Mouse (Mus musculus): ENCODE results near the gene Serinc4. TPM values are rescaled to one million over a fixed set of nuclear protein-coding genes. Genes with fewer than 3 reads are reported as not detected.

The Serinc4 gene
- polyA plus RNA-seq, 1 experiment from 2014 or later, result 0.05 TPM

GRCm38 (mm10) chr2:121449545-121450011 is 7.0 kb downstream of the Serinc4 start:
- peak overlapping the region; percentile 100 for H3K4me3 ChIP-seq (ENCODE audit: low read depth, low read length)
- no peaks in the 10 kb centered on the region for H3K9me3 ChIP-seq (ENCODE audit: control insufficient read depth)
- peak; percentile 7 for ATAC-seq
- H3K36me3 ChIP-seq (ENCODE audit: control insufficient read depth, insufficient read depth), result peaks cover 23% of the 10 kb centered on the region
- under 1% methylated on average over 54 of the region's 54 CpGs for WGBS
- no peak for TF ChIP-seq CTCF (IDR thresholded peaks at IDR 0.05; ENCODE audit: low read depth)
- H3K4me2 ChIP-seq (replicated peaks; ENCODE audit: low read depth), result peak overlapping the region; percentile 79
- H3K4me1 ChIP-seq (replicated peaks; ENCODE audit: control insufficient read depth, insufficient read depth, low read length), result no peaks in the 10 kb centered on the region
- peak overlapping the region; percentile 99 for H3K27ac ChIP-seq (ENCODE audit: low read depth, low read length)
- H3K27me3 ChIP-seq (replicated peaks; ENCODE audit: control insufficient read depth, insufficient read depth, low read length), result no peaks in the 10 kb centered on the region
- peak overlapping the region; percentile 100 for H3K9ac ChIP-seq (ENCODE audit: low read depth, low read length)

DNA sequence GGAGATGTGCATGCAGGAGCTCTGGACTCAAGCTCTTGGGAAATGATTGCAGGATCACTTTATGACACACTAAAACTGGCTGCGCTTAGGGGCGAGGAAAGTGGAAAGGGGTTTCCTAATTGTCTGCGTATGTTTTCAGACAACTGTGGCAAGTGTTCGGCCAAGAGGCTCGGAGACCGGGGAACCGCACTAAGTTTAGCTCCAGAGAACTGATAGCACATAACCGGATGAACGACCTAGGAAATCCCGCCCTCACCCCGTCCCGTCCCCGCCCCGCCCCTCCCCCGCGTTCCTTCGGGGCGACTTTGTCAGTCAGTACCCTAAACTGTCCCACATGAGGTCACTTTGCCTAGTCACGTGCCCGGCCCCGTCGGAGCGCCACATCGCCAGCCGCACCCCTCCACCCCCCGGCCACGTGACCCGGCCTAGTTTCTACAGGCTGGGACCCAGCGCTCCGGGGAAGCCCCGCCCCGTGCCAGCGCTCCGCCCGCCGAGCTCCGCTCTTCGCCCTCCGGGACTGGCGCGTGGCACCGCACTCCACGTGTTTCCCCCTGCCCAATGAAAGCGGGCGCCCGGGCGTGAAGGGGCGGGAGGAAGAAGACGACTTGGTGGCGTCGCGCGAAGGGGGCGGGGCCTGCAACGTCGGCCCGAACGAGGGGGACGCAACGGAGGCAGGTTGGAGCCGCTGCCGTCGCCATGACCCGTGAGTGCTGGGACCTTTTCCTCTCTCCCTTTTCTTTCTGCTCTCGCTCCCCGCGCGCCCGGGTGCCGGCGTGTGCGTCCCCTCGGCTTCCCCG is 7.6 kb downstream of the Serinc4 start, which contains the start of gene Serf2:
Gene Serf2, plus strand, starts transcription at position 457 of the 797 bp plus-strand sequence.
- H3K27me3 ChIP-seq (replicated peaks; ENCODE audit: control insufficient read depth, insufficient read depth, low read length), result no peaks in the 10 kb centered on the region
- H3K9me3 ChIP-seq (ENCODE audit: control insufficient read depth), result no peaks in the 10 kb centered on the region
- H3K4me3 ChIP-seq (ENCODE audit: low read depth, low read length), result peak within 1 kb of the TSS; percentile 100
- peak within 1 kb of the TSS; percentile 100 for H3K9ac ChIP-seq (ENCODE audit: low read depth, low read length)
- no peaks in the 10 kb centered on the region for H3K4me1 ChIP-seq (replicated peaks; ENCODE audit: control insufficient read depth, insufficient read depth, low read length)
- peak; percentile 98 for ATAC-seq
- WGBS, result under 1% methylated on average over 65 of the region's 74 CpGs
- peak within 1 kb of the TSS; percentile 99 for H3K27ac ChIP-seq (ENCODE audit: low read depth, low read length)
- peaks cover 22% of the 10 kb centered on the region for H3K36me3 ChIP-seq (ENCODE audit: control insufficient read depth, insufficient read depth)
- H3K4me2 ChIP-seq (replicated peaks; ENCODE audit: low read depth), result peak within 1 kb of the TSS; percentile 79
- no peak for TF ChIP-seq CTCF (IDR thresholded peaks at IDR 0.05; ENCODE audit: low read depth)

- Histone ChIP-seq H3K27me3 (replicated peaks; ENCODE audit: control insufficient read depth, insufficient read depth, low read length) (no peaks in the 10 kb centered on the region), H3K36me3 (ENCODE audit: control insufficient read depth, insufficient read depth) (peaks cover 14% of the 10 kb centered on the region), H3K4me3 (ENCODE audit: low read depth, low read length) (peak overlapping the region; percentile 100), H3K9me3 (ENCODE audit: control insufficient read depth) (no peaks in the 10 kb centered on the region), H3K9ac (ENCODE audit: low read depth, low read length) (peak overlapping the region; percentile 57; the same call in 1 of the 2 replicates), H3K27ac (ENCODE audit: low read depth, low read length) (peak overlapping the region; percentile 91), H3K4me1 (replicated peaks; ENCODE audit: control insufficient read depth, insufficient read depth, low read length) (no peaks in the 10 kb centered on the region), H3K4me2 (replicated peaks; ENCODE audit: low read depth) (peak overlapping the region; percentile 79)
- ATAC-seq, result no peak
- WGBS, result 13% methylated on average over 9 of the region's 9 CpGs
- peak; percentile 63 for TF ChIP-seq CTCF (IDR thresholded peaks at IDR 0.05; ENCODE audit: low read depth)
Observed at GRCm38 (mm10) chr2:121448136-121448535, 8.4 kb downstream of the Serinc4 start.

GRCm38 (mm10) chr2:121447006-121447405 is 9.6 kb downstream of the Serinc4 start:
- WGBS, result 79% methylated on average over 3 of the region's 3 CpGs
- no peak for TF ChIP-seq CTCF (IDR thresholded peaks at IDR 0.05; ENCODE audit: low read depth)
- ATAC-seq, result no peak

GRCm38 (mm10) chr2:121446506-121446905 is 10.1 kb downstream of the Serinc4 start:
- Histone ChIP-seq H3K27me3 (replicated peaks; ENCODE audit: control insufficient read depth, insufficient read depth, low read length) (no peaks in the 10 kb centered on the region), H3K9ac (ENCODE audit: low read depth, low read length) (no peak overlapping the region), H3K36me3 (ENCODE audit: control insufficient read depth, insufficient read depth) (peaks cover 3% of the 10 kb centered on the region; the same call in 1 of the 2 replicates), H3K4me2 (replicated peaks; ENCODE audit: low read depth) (no peak overlapping the region), H3K4me3 (ENCODE audit: low read depth, low read length) (no peak overlapping the region), H3K9me3 (ENCODE audit: control insufficient read depth) (no peaks in the 10 kb centered on the region), H3K27ac (ENCODE audit: low read depth, low read length) (no peak overlapping the region), H3K4me1 (replicated peaks; ENCODE audit: control insufficient read depth, insufficient read depth, low read length) (no peaks in the 10 kb centered on the region)
- WGBS, result 85% methylated on average over 4 of the region's 4 CpGs
- ATAC-seq, result no peak
- TF ChIP-seq CTCF (IDR thresholded peaks at IDR 0.05; ENCODE audit: low read depth), result no peak

More at GRCm38 (mm10) chr2:121447006-121447405, 9.6 kb downstream of the Serinc4 start:
- H3K27ac ChIP-seq (ENCODE audit: low read depth, low read length), result no peak overlapping the region
- H3K4me2 ChIP-seq (replicated peaks; ENCODE audit: low read depth), result no peak overlapping the region
- H3K9me3 ChIP-seq (ENCODE audit: control insufficient read depth), result no peaks in the 10 kb centered on the region
- no peaks in the 10 kb centered on the region for H3K27me3 ChIP-seq (replicated peaks; ENCODE audit: control insufficient read depth, insufficient read depth, low read length)
- H3K4me1 ChIP-seq (replicated peaks; ENCODE audit: control insufficient read depth, insufficient read depth, low read length), result no peaks in the 10 kb centered on the region
- no peak overlapping the region for H3K4me3 ChIP-seq (ENCODE audit: low read depth, low read length)
- H3K36me3 ChIP-seq (ENCODE audit: control insufficient read depth, insufficient read depth), result peaks cover 5% of the 10 kb centered on the region
- H3K9ac ChIP-seq (ENCODE audit: low read depth, low read length), result no peak overlapping the region

- no peak overlapping the region for H3K4me2 ChIP-seq (replicated peaks; ENCODE audit: low read depth)
- no peaks in the 10 kb centered on the region for H3K9me3 ChIP-seq (ENCODE audit: control insufficient read depth)
- no peaks in the 10 kb centered on the region for H3K4me1 ChIP-seq (replicated peaks; ENCODE audit: control insufficient read depth, insufficient read depth, low read length)
- no peak for ATAC-seq
- no peaks in the 10 kb centered on the region for H3K36me3 ChIP-seq (ENCODE audit: control insufficient read depth, insufficient read depth)
- 74% methylated on average over 3 of the region's 3 CpGs for WGBS
- no peak overlapping the region for H3K27ac ChIP-seq (ENCODE audit: low read depth, low read length)
- H3K27me3 ChIP-seq (replicated peaks; ENCODE audit: control insufficient read depth, insufficient read depth, low read length), result no peaks in the 10 kb centered on the region
- no peak overlapping the region for H3K4me3 ChIP-seq (ENCODE audit: low read depth, low read length)
- H3K9ac ChIP-seq (ENCODE audit: low read depth, low read length), result no peak overlapping the region
- TF ChIP-seq CTCF (IDR thresholded peaks at IDR 0.05; ENCODE audit: low read depth), result no peak
Observed at GRCm38 (mm10) chr2:121445117-121445516, 11.5 kb downstream of the Serinc4 start.

Measured in intestine, postnatal 0 days (tissue).